Mouse (Mus musculus): Measurements from ENCODE around the gene Sesn1.
A peak's percentile ranks its signal among the peaks of the same experiment; 100 is the strongest.
"Not testable (repeated sequence)": the region's sequence is repeated elsewhere in the genome, so short reads cannot be mapped to it uniquely, and the experiment has no call there.

The Sesn1 gene

GRCm38 (mm10) chr10:41809771-41810563 is at the start of gene Sesn1, which contains the start of gene Cep57l1:
Gene Sesn1, plus strand, starts transcription at chr10:41809935.
Gene Cep57l1, minus strand, starts transcription at chr10:41809871.
- peak; percentile 92 for DNase-seq (ENCODE audit: low spot score)

GRCm38 (mm10) chr10:41760866-41761265 is 48.9 kb upstream of the Sesn1 start:
- no peak for DNase-seq (ENCODE audit: low spot score)

GRCm38 (mm10) chr10:41763741-41764385 is 45.9 kb upstream of the Sesn1 start:
- DNase-seq (ENCODE audit: low spot score), result no peak

- DNase-seq (ENCODE audit: low spot score), result no peak
These were observed 44.1 kb upstream of the Sesn1 start for GRCm38 (mm10) chr10:41765586-41765985.

GRCm38 (mm10) chr10:41766280-41766679 is 43.5 kb upstream of the Sesn1 start:
- DNase-seq (ENCODE audit: low spot score), result no peak

- DNase-seq (ENCODE audit: low spot score), result no peak
These were observed 42.5 kb upstream of the Sesn1 start for GRCm38 (mm10) chr10:41767254-41767653.

- DNase-seq (ENCODE audit: low spot score), result no peak
These were observed 17.4 kb upstream of the Sesn1 start for GRCm38 (mm10) chr10:41792375-41792774.

- no peak for DNase-seq (ENCODE audit: low spot score)
These were observed 12.5 kb upstream of the Sesn1 start for GRCm38 (mm10) chr10:41797253-41797652.

- no peak for DNase-seq (ENCODE audit: low spot score)
These were observed 6.3 kb upstream of the Sesn1 start for GRCm38 (mm10) chr10:41803467-41803866.

- no peak for DNase-seq (ENCODE audit: low spot score)
These were observed 5.0 kb upstream of the Sesn1 start for GRCm38 (mm10) chr10:41804711-41805110.

GRCm38 (mm10) chr10:41805729-41806355 is 3.9 kb upstream of the Sesn1 start:
- no peak for DNase-seq (ENCODE audit: low spot score)

- DNase-seq (ENCODE audit: low spot score), result peak; percentile 92
These were observed 510 bp upstream of the Sesn1 start for GRCm38 (mm10) chr10:41809080-41809770.

- DNase-seq (ENCODE audit: low spot score), result no peak
These were observed 1.1 kb downstream of the Sesn1 start for GRCm38 (mm10) chr10:41810564-41811455.

GRCm38 (mm10) chr10:41812566-41812965 is 2.8 kb downstream of the Sesn1 start:
- DNase-seq (ENCODE audit: low spot score), result no peak

GRCm38 (mm10) chr10:41814305-41814853 is 4.6 kb downstream of the Sesn1 start:
- DNase-seq (ENCODE audit: low spot score), result no peak

GRCm38 (mm10) chr10:41816516-41816915 is 6.8 kb downstream of the Sesn1 start:
- DNase-seq (ENCODE audit: low spot score), result no peak

GRCm38 (mm10) chr10:41818036-41818732 is 8.4 kb downstream of the Sesn1 start:
- no peak for DNase-seq (ENCODE audit: low spot score)

- DNase-seq (ENCODE audit: low spot score), result not testable (repeated sequence)
These were observed 9.0 kb downstream of the Sesn1 start for GRCm38 (mm10) chr10:41818733-41819070.

- no peak for DNase-seq (ENCODE audit: low spot score)
These were observed 9.6 kb downstream of the Sesn1 start for GRCm38 (mm10) chr10:41819307-41819706.

- no peak for DNase-seq (ENCODE audit: low spot score)
These were observed 10.7 kb downstream of the Sesn1 start for GRCm38 (mm10) chr10:41820401-41820800.

Measured in layer of hippocampus, adult 11-12 months (tissue).